Mouse (Mus musculus): ENCODE results near the gene Ap3b1.

DNA sequence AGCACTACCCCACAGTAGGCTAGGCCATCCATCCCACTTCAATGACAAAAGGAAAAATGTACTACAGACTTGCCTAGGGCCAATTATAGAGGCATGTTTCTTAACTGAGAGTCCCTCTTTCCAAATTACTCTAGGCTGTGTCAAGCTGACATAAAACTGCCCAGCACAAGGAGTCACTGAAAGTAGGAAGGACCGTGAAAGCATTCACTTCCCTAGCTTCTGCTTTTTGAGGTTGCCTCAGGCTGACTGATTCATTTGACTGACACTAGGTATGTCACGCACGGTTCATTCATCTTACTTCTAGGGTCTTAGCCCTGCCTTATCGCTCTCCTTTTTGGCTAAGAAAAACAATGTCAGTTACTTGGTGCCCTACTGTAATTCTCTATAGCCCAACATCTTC, 36.3 kb upstream of the Ap3b1 start:
- no peak for TF ChIP-seq POLR2A (IDR thresholded peaks at IDR 0.05; ENCODE audit: borderline replicate concordance, extremely low read depth, low read depth, low read length)
- TF ChIP-seq CTCF (IDR thresholded peaks at IDR 0.05; ENCODE audit: insufficient read depth, low read length) = no peak

All from lung, adult 2 months (tissue).